Mouse (Mus musculus): Measurements from ENCODE around the gene Arl4d.

The Arl4d gene

GRCm38 (mm10) chr11:101679907-101680306 lies 14.6 kb downstream of the Arl4d start:
- peak; percentile 55 to 83 for DNase-seq

- DNase-seq, result no peak
Observed at GRCm38 (mm10) chr11:101680634-101681325, 15.4 kb downstream of the Arl4d start.

- DNase-seq, result no peak
Observed at GRCm38 (mm10) chr11:101681968-101682367, 16.6 kb downstream of the Arl4d start.

GRCm38 (mm10) chr11:101682410-101682960 lies 17.1 kb downstream of the Arl4d start:
- DNase-seq, result no peak

GRCm38 (mm10) chr11:101687351-101688301 lies 22.3 kb downstream of the Arl4d start:
- peak; percentile 49 to 71 for DNase-seq

- no peak for DNase-seq
Observed at GRCm38 (mm10) chr11:101689701-101690113, 24.4 kb downstream of the Arl4d start.

- no peak for DNase-seq
Observed at GRCm38 (mm10) chr11:101690326-101690725, 25.0 kb downstream of the Arl4d start.

- DNase-seq, result no peak
Observed at GRCm38 (mm10) chr11:101695906-101696661, 30.7 kb downstream of the Arl4d start.

- DNase-seq, result no peak
Observed at GRCm38 (mm10) chr11:101697156-101697861, 32.0 kb downstream of the Arl4d start.

- no peak for DNase-seq
Observed at GRCm38 (mm10) chr11:101698114-101698513, 32.8 kb downstream of the Arl4d start.

GRCm38 (mm10) chr11:101699556-101699955 lies 34.2 kb downstream of the Arl4d start:
- DNase-seq, result no peak

GRCm38 (mm10) chr11:101699991-101700390 lies 34.6 kb downstream of the Arl4d start:
- no peak for DNase-seq

GRCm38 (mm10) chr11:101700446-101700845 lies 35.1 kb downstream of the Arl4d start:
- DNase-seq, result peak in 1 of 2 experiments; percentile 69

GRCm38 (mm10) chr11:101704081-101704480 lies 38.7 kb downstream of the Arl4d start:
- DNase-seq, result peak; percentile 53 to 66

GRCm38 (mm10) chr11:101706764-101707448 lies 41.6 kb downstream of the Arl4d start:
- DNase-seq, result no peak

- no peak for DNase-seq
Observed at GRCm38 (mm10) chr11:101708482-101708881, 43.1 kb downstream of the Arl4d start.

- no peak for DNase-seq
Observed at GRCm38 (mm10) chr11:101712811-101713210, 47.5 kb downstream of the Arl4d start.

- peak; percentile 69 to 89 for DNase-seq
Observed at GRCm38 (mm10) chr11:101714012-101714411, 48.7 kb downstream of the Arl4d start.
